Mouse (Mus musculus) small intestine, adult 2 months (tissue): ENCODE measurements around the gene Rcan1.

Source experiments
- CTCF ChIP-seq: fragments of 200-500 bp; IDR thresholded peaks from 2 replicates; pipeline ENCODE4 v1.5.1; 2012; ENCODE audit warnings: low read depth, mild to moderate bottlenecking, control low read depth, inconsistent platforms, low read length, moderate library complexity, mixed read lengths; ENCODE audit not compliant: insufficient replicate concordance, insufficient read length; ENCODE audit errors: extremely low read depth
- POLR2A ChIP-seq: fragments of 200-500 bp; IDR thresholded peaks from 2 replicates; pipeline ENCODE4 v1.6.1; 2012; ENCODE audit warnings: low read depth, mild to moderate bottlenecking, control low read depth, inconsistent platforms, low read length, moderate library complexity

GRCm38 (mm10) chr16:92440229-92440628 is 30.4 kb downstream of the Rcan1 start:
- TF ChIP-seq CTCF = no peak
- no peak for TF ChIP-seq POLR2A
